Mouse (Mus musculus): ENCODE measurements at regions not wholly inside any gene's neighbourhood (a gene's known extent, or its start where the extent isn't known, plus 50 kb on each side); places are given as distances from the start of the nearest gene placed in this dataset.

DNA sequence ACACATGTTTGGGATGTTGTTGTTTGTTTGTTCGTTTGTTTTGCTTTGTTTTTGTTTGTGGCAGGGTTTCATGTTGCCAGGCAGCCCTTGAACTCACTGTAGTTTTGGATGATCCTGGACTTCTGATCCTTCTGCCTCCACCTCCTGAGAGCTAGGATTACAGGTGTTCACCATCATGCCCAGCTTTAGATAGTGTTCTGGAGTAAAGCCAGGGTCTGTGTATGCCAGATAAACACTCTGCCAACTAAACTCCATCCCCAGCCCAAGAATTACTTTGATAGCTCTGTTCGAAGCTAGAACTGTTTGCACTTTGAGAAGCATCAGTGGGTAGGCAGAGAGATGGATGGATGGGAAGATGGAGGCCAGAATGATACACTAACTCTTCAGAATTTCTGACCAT, 368.0 kb upstream of the Gm10306 start:
- DNase-seq = no peak

DNA sequence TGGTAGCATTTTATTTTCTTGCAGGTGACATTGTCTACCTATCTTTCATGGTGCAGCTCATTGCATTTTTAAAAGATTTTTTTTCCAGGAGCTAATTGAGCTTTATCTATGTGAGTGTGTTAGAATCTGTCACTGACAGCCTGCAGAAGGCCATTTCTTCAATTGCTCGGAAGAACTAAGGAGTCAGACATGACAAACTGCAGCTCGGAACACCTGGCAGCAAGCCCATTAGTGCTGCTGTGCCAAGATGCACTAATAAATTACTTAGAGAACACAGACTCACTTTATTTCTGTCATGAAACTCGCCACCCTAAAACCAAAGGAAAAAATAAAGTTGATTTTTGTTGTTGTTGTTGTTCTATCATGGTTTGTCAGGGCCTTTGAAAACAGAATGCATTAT, 367.5 kb upstream of the Gm10306 start:
- DNase-seq = peak in 1 of 2 experiments; percentile 4

DNA sequence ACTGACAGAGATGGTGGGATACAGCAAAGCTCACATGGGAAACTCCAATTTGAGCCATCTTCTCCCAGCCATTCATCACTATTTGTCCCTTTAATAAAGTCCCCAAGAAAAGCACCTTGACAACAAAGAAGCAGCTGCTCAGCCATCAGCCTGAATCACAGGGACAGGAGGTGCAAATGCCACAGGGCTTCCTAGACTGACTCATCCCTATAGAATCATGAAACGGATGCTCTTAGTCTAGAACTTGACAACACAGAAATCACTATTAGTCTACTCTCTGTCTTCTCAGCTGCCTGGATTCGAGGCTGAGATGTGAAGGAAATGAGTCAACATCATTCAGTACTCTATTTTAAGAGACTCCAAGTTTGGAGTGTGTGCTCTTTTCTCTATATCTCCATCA, 365.4 kb upstream of the Gm10306 start:
- no peak for DNase-seq

DNA sequence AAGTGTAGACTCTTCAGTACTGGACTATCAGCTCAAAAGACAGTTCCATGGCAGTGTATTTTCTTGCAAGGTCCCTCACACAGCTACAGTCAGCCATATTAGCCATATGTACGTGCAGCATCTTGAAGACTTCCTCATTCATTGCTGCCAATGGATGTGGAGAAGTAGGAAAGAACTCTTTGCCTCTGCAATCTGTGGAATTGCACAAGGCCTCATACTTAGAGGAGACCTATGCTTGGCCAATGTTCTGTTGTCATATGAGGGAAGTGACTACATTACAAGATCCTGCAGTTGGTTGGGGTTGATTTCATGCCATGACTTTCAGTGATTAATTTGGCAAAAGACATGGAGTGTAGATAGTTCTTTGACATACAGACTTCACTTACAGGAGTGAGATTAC, 340.1 kb upstream of the Gm10306 start:
- DNase-seq = no peak

DNA sequence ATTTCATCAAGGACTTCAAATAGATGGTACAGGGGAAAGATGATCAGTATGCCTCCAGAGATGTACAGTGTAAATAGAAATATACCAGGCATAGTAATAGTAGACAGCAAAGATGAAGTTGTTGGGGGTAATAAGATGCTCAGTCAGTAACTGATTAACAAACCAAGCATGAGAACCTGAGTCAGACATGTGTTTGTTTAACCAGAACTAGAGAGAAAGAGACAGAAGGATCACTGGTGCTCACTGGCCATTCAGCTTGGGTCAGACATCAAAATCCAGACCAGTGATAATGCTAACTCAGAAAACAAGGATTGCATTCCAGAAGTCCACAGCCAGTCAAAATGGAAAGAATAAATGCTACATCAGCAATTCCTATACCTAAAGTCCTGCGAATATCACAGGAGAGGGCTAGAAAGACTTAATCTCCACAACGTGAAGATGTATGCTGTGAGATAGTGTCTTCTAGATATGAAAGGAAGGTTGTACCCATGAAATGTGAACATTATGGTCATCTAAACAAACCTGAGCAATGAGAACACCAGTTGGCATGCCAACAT, 320.6 kb upstream of the Gm10306 start:
- DNase-seq = no peak

DNA sequence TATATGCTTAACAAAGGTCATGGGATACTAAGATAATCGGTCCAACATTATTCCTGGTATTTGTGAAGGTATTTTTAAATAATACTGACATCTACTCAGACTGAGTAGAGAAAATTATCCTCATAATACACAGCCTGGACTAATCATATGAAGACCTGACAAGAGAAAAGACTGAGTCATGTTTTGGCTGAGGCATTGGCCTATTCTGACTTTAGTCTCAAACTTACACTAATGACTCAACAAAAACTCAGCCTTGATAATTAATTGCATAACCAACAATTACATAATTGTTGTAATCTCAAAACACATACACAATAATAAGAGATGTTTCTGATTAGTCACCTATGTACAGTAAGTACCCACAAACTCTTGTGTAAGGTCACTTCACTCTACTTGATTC, 300.3 kb upstream of the Gm10306 start:
- no peak for DNase-seq

DNA sequence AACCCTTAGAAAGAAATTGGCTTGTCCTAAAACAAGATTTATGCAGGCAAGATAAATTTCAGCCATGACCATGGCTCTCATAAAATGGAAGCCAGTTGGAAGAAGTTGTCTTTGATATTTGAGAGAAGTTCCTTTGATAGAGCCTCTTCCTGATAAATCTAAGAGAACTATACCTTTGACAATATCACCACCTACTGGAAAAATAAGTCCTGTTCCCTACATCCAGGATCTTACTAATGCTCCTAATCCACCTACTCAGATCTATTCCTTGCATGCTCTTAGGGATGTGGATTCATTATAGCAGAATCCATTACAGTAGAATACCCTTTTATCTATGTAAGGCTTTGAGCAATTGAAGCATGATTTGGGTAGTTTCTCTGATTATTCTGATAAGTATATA, 295.2 kb upstream of the Gm10306 start:
- no peak for DNase-seq

DNA sequence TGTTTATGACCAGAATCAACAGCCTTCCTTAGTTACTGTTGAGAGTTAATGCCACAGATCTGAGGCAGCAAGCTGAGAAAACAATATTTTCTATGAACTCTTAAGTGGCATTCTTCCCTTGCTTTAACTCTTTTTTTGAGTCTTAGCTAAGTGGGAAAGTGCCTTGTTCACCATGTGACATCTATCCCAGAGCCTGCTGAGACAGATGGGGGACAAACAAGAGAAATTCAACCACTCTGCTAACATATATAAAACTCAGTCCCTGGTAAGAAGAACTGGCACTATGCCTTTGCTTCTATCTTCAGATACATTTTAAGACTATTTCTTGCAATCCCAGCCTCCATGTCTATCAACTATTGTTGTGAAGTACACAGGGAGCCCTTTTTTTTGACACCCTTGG, 274.6 kb upstream of the Gm10306 start:
- DNase-seq = no peak

DNA sequence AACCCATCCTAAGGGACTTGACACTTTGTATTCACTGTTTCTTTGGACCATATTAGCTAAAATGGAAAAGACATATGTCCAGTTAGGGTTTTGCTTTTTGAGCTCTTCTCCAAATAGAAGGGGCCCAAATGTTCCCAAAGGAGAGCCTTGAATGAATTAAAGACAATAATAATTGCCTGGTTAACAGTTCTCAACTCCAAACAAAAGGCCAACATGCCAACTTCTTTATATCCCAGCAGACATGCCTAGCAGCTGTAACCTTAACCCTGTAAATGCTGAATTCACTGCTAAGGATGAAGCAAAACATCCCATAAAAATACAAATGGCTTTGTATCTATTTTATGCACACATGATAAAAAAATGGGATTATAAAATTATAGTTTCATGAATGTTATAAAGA, 264.2 kb upstream of the Gm10306 start:
- DNase-seq = no peak

DNA sequence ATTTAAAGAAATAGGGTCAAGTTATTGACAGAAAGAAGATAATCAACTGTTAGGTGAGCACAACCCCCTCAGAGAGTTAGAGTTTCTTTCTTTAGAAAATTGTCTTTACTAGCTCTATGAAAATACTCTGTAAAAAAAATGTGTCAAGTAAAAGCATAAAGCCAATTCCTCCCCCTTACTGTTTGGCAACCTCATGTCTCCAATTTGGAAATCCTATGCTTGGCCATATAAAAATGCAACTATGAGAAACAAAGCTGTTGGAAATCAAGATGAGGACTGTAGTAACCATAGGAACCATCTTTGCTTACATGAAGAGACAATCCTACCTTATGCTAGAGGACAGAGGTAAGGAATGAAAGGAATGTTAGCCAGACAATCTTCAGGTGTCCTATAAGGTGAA, 239.0 kb upstream of the Gm10306 start:
- no peak for DNase-seq

DNA sequence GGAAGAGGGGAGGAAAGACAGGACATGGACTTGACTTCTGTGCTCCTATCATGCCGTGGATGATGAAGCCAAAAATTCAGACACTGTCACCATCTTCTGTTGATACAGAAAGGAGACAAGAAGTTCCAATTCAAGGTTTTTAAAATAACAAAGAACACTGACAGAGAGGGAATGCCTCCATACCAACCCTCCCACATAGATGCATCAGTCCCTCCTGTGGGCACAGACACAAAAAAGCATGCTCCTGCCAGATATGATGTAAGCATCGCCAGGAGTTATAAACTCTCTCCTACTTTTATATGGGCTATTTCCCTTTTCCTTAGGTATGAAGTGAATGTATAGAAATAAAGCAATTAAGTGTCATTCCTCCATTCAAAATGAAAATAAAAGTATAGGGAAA, 229.6 kb upstream of the Gm10306 start:
- DNase-seq = no peak

DNA sequence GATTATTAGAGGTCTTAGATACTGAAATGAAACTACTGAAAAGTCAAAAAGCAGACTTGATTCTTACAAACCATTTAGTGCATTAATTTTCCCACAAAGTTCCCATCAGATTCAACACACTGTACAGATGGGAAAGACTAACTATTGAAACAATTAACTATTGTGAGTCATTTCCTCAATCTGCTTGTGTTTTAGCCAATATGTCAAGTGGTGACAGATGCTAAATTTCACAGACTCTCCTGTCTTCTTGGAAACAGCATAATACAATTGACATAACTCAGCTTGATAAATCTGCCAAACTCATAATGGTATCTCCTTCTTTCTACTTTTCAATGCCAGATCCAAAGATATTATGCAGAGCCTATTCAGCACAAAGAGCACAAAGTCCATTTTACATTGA, 213.0 kb upstream of the Gm10306 start:
- no peak for DNase-seq

DNA sequence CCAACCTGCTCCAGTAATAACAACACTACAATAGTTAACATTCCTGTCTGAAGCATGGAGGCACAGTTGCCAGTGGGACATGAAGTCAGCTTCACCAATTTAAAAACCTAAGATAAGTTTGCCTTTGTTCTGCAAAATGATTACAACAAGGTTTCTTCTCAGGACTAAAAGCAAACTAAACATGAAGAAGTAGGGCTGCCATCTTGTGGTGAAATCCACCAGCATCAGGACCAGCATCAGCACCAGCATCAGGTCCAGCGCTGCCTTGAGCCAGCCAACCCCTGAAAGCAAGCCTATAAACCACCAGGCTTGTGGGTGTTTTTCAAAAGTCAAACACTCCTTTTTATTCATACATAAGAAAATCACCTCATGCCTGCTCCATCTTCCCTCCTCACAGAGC, 207.1 kb upstream of the Gm10306 start:
- DNase-seq = no peak

DNA sequence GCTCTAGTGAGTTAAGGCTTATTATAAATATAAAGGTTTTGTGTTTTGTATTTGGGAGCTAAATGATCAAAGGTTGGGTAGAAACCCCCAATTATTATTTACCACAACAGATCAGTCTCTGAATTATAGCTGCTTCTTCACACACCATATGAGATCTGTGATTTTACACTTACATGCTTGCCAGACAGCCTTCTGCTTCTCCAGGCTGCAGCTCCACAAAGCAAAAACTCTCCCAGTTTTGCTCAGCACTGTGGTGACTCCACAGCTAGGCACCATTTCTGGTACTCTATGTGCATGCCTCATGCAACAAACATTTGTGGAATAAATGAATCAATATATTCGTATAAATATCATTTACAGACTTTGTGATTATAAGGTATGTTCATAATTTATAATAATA, 199.4 kb upstream of the Gm10306 start:
- DNase-seq = no peak

DNA sequence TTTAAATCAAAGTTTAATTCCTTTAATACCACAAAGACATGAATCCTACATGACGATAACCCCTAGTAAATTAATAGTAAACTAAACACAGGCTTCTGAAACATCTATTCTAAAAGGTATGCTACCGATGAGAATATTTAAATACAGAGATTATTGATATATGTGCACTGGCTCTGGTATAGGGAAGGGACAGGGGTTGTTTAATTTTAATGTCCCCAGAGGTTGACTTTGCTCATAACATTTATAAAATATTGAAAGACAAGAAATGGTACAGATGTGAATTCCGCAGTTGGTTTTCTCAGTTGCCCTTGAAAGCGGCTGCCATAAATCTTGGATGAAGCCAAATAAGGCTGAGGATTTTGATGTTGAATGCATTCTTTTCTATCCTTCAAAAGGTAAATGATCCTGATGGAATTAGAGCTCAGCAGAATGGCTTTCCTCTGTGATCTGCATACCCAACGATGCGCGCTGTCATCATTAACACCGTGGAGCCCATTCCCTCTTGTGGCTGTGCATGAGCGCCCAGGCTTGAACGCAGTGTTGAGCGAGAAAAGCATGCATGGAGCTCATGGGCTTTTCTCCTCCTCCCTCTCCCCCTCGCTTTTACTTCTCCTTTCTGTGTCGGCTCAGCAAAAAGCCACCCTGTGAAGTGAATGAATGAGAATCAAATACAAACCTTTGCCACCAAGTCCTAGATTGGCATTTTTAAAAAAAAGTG, 195.4 kb upstream of the Gm10306 start:
- no peak for DNase-seq

DNA sequence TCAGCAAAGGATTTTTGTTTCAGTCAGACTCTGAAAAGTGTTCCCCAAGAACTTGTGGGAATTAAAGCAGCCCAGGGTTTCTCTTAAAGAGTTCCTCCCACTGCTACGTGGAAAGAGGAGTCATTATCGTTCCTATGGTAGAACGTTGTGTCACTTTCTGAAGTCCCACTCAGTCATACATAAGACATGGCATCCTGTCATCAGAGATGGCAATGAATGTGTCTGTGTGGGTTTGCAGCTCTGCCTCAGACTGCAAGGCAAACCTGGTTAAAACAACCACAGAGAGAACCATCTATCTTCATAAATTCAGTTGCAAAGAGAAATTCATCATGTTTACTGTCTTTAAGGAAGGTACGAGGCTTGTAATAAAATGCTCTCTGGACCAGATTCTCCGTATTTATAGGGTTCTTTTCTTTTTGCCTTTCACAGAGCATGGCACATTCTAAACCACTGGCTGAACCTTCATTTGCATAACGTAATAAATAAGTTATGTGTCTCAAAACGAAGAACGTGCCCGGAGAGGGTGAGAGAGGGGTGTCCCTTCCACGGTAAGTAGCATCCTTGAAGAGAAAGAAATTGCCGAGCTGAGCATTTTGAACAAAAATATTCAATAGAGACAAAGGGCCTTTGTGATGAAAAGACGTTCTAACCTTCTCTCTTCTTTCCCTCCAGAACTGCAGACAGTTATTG, 194.7 kb upstream of the Gm10306 start:
- no peak for DNase-seq

DNA sequence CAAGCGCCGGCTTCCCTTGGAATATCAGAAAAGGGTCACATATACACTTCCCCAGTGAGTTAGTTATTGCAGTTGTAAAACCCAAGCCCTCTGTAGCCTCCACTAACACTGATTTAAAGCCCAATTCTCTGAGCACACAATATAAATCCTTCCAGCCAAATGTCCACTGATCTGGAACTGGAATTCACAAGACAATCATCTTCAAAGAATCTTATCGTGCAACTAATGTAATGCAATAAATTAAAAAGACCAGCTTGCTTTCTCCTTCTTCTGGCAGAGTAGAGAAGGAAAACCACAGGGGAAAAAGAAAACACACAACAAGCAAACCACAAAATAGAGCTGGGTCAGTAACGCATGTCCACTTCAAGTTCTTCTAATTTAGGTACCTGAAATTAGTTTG, 191.0 kb upstream of the Gm10306 start:
- no peak for DNase-seq

DNA sequence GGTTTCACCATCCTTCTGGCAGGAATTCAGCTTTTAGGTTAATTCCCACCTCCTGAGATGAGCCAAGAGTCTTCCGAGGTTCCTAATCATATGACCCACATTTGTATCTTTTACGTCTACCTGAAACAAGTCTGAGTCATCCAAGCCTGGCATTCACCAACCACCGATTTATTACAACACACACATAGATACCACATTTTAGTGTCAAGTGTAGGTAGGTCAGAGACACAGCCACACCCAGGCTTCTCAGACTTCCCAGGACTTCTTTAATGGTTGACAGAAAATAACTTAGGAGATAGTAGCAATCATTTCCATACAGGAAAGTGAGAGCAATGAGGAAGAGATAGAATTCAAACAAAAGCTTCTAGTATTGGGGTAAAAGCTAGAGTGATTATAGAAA, 189.2 kb upstream of the Gm10306 start:
- no peak for DNase-seq

DNA sequence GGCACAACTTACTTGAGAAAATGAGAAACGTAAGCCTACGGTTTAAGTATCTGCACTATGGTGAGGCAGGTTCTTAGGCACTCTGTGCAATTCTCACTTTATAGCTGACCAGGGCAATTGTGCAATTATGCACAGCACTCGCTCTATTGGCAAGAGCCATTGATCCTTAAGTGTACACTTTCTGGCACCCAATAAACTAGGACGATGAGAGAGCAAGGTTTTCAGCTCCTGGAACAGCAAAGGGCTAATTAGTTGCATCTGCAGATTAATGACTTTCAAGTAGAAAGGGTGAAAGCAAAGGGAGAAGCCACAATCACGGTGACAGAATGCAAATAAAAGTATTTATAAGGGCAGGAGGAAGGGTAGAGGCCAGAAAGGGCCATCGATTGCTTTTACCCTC, 185.4 kb upstream of the Gm10306 start:
- no peak for DNase-seq

DNA sequence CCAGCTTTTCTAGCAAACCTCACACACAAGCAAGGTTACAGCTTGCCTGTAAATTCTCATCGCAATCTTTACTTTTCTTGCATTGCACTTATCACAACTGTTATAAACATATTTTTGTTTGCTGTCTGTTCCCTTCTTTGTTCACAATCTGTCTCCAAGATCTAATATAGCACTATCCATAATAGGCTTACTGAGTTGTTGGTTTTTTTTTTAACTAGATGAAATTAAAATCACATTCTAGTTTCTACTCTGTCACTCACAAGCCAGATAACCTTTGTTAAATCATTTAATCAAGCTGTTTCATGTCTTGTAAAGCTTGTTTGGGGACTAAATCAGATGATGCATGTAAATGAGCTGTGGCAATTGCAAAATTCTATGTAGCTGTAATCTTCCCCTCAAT, 180.1 kb upstream of the Gm10306 start:
- no peak for DNase-seq

DNA sequence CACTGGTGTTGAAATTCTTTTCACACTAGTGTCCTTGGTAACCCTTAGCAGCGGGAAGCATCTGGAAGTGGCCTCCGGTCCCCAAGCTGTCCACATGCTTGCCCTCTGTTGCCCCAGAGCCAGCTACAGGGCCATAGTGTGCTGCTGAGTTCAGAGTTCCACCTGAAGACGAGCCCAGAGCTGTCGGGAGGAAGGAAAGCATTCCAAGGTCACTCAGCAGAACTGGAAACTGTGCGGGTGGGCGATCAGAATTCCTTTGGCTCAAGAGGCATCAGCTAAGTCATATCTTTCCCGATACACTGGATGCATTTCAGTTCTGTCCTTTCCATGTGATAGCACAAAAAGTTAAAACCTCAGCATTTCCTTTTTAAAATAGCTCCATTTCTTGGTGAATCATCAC, 170.6 kb upstream of the Gm10306 start:
- DNase-seq = no peak

DNA sequence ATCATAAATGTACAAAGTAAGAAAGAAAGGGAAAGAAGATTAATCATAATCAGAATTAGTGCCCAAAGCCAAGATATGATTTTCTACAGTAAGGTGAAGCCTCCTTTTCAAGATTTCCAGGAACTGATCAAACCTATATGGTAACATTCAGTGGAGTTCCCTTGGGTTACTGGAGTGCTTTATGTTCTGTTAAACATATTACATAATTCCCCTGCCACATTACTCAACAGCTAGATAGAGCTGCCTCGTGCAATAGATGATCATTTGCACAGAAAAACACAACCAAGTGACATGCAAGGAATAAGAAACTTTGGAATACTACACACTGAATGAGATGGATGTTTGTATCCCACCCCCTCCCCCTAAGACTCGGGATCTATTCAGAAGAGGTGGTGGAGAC, 168.0 kb upstream of the Gm10306 start:
- DNase-seq = no peak

DNA sequence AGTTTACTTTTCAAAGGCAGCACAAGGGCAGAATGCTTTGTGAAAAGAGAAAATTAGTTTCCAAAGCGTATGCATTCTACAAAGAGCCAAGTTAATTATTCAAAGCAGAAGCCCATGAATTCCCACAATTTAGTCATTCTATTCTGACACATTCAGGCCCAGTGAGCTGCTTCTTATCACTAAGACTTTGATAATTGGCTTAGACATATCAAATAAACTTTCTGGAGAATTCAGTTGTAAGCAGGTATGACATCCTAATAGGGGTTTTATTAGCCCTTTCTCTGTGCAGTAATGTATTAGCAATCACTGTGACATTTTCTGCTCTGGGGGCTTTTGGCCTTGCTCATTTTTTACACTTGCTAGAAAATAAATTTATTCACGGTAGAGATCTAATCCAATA, 161.9 kb upstream of the Gm10306 start:
- DNase-seq = no peak

DNA sequence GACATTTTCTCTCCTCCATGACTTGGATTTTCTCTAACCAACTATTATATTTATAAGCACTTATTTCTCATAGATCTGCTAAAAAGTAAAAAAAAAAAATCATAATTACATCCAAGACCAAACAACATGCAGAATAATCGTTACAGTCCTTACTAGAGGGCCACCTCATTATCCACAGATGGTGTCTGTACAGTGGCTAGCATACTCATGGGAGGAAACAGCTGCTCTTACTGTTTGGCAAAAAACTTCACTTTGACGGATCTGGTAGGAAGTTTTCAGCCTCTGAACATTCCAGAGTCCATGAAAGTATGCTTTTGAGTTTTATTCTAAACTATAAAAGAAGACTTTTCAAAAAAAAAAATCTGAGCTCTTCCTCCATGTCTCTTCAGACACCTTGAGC, 159.1 kb upstream of the Gm10306 start:
- no peak for DNase-seq

DNA sequence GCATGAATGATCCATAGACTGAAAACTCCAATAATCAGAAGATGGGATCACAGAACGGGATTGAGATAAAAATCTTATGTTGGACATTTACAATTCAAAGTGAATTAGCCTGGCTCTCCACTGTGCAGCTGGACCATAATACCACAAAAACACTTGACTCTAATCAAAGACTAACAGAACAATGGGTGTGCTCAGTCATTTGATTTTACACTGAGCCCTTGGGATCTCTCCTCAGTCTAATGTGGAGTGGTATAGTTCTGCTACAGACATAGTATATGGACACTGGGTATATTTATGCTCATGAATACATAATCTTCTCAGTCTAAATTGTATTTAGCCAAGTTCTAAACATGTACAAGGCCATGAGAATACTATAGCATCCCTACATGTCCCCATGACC, 149.4 kb upstream of the Gm10306 start:
- DNase-seq = no peak

Measured in cerebellum, adult 18-20 months (tissue).